Mouse (Mus musculus): ENCODE data around the gene Vwde. TPM values are rescaled to one million over a fixed set of nuclear protein-coding genes. Genes with fewer than 3 reads are reported as not detected.

The Vwde gene
- not detected in 2 replicates for polyA plus RNA-seq (2012; rRNA removed)

DNA sequence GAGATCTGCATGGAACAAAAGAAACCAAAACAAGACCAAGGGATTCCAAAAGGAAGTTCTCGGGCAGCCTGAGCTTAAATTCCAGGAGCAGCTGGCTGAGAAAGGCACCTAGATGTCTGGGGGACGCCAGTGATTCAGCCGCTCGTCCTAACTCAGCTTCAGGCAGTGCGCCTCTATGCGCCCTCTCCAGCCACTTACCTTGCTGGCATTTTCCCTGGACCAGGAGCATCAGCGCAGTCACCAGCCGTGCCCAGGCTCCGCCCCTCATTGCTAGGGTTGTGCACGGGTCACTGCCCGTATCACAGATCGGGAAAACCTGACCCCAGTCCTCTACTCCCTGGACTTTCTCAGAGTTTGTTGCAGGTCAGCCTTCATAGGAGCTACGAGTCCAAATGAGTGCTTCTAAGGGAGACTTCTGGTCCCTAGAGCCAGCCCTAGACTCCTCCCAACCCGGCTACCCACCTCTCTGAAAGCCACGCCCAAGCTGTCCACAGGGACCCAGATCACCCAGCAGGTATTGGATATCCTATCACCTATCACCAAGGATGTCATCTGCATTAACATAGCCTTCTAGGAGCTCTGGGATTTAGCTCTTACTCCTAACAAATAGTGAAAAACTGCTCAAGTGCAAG lies at the start of gene Vwde:
TSS of gene Vwde (minus strand) at position 370 of the 632 bp plus-strand sequence.
- DNase-seq (ENCODE audit: low read depth), result no peak

DNA sequence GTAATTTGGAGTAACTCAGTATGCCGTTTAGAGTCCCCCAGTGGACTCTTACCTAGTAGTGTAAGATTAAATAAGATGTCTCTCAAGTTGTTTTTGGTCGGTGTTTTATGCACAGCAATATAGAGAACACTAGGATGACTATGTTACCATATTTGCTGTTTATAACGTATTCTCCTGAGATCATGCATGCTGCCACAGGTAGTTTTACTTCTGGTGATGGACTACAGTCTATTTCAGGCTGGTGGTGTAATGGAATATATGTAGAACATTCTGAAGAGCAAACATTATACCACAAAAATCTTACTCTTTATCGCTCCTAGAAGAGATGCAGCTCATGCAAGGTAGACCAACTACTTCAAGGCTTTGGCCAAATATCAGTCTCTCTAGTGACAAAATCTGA lies 30.6 kb upstream of the Vwde start:
- DNase-seq (ENCODE audit: low read depth), result no peak

GRCm38 (mm10) chr6:13248317-13248969 lies 23.7 kb upstream of the Vwde start:
- DNase-seq (ENCODE audit: low read depth), result no peak

DNA sequence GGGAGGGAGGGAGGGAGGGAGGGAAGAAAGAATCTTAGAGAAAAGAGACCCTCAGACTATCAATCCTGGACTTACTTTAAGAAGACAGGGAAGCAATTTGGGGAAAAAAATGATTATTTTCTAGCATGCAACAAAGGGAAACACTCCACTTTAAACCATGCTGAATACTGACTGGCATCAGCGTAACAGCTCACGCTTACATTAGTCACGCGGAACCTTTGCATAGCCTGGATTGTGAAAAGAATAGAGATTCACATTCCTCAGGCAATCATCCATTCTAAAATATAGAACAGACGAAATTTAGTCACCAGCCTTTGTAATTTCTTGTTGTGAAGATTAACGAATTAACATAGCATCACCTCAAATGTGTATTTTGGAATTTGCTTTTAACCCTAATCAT lies 18.6 kb downstream of the Vwde start:
- no peak for DNase-seq (ENCODE audit: low read depth)

- DNase-seq (ENCODE audit: low read depth), result no peak
Measured at GRCm38 (mm10) chr6:13197486-13197885, 27.3 kb downstream of the Vwde start.

DNA sequence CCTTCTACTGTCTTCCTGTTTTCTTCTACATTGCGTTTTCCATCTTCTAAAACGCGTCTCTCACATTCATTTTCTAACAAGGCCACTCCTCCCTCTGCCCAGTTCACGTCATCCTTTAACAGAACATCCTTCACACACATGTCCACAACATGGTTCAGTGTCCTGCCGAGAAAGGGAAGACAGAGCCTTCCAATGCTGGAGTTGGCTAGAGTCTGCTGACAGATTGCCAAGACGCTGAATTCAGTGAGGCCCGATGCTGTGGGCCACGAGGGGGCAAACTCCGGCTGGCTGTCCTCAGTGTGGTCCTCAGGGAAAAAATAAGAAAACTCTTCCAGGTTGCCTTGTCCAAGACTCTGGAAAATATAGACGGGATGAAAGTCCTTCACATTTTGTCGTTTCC lies 37.9 kb downstream of the Vwde start:
- DNase-seq (ENCODE audit: low read depth), result no peak

DNA sequence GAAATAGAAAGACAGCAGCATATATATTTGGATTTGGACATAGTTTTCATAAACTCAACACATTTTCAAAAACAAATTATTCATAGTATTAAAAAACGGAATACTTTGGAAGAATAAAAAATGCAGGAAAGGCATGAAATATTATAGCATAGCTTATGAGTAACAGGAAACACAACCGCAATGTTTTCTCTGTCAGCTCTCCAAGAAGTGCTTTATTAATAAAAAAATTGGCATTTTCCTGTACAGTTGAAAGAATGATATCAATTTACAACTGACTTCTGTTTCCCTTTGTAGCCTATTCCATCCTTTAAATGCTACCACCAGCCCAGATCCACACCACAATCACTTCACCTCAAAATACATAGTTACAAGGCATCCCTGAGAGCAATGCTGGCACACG lies 44.7 kb downstream of the Vwde start:
- DNase-seq (ENCODE audit: low read depth), result no peak

DNA sequence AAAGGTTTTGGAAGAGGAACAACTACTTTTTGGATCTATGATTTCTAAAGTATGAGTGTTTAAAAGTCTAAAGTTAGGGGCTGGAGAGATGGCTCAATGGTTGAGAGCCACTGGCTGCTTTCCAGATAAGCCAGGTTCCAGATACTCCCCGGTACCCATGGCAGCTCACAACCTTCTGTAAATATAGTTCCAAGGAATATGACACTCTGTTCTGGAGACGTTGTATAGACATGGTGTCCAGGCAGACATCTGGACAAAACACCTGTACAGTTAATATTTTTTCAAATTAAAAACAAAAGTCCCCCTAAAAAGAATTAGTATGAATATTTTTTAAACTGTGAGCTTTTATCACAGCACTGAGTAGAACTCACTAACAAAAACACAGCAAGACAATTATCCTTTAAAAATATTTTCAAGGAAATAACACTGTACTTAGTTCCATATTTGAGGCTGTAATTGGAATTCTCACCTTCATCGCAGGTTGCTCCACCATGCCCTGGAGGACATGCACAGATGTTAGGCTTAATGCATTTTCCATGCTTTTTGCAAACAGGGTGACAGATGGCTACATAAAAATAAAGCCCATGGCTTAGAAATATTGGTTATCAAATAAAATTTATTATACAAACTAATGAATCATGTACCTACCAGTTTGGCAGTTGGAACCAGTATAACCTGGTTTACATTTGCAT lies 55.2 kb downstream of the Vwde start:
- DNase-seq (ENCODE audit: low read depth), result no peak

DNA sequence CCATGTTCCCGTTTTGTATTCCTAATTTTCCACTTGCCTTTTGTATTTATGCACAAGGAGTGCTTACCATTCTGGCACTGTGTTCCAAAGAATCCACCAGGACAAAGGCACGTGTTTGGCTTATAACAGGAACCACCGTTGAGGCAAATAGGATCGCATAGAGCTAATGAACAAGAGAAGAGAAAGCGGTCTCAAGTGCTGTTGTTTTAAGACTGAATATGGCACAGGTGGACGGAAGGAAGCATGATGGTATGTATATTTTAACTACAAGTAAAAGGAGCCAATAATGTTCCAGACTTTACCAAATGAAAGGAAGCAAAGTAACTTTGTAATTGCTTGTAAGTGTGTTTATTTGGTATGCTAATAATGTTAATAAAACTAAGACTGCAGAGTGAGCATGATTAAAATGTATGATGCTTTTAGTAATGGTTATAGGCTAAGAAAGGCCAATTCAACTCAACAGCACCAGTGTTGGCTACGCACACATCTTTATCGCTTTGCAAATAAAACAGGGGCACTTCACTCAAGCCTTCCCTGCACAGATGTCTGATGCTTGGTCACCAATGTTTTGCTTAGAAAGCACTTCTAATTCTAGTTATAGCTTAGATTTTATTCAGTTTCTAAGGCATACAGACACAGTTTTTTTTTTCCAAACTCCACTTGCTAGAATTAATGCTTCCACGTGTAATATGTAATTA lies 58.4 kb downstream of the Vwde start:
- no peak for DNase-seq (ENCODE audit: low read depth)

DNA sequence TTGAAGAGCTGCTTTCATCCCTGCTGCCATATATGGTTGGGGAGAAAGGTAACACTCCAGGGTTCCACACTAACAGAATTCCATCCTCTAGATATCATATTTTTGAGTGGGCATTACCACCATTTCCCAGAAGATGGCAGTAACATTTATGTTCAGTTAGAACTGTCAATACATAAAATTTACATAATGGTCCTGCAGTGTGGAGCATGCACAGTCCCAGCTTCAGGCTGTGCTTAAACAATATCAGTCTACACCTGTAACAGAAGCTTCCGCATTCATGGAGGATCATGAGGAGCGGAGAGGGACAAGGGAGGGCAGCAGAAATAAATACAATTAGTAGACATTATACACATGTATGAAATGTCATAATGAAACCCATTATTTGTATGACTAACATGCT lies 65.3 kb downstream of the Vwde start:
- no peak for DNase-seq (ENCODE audit: low read depth)

DNA sequence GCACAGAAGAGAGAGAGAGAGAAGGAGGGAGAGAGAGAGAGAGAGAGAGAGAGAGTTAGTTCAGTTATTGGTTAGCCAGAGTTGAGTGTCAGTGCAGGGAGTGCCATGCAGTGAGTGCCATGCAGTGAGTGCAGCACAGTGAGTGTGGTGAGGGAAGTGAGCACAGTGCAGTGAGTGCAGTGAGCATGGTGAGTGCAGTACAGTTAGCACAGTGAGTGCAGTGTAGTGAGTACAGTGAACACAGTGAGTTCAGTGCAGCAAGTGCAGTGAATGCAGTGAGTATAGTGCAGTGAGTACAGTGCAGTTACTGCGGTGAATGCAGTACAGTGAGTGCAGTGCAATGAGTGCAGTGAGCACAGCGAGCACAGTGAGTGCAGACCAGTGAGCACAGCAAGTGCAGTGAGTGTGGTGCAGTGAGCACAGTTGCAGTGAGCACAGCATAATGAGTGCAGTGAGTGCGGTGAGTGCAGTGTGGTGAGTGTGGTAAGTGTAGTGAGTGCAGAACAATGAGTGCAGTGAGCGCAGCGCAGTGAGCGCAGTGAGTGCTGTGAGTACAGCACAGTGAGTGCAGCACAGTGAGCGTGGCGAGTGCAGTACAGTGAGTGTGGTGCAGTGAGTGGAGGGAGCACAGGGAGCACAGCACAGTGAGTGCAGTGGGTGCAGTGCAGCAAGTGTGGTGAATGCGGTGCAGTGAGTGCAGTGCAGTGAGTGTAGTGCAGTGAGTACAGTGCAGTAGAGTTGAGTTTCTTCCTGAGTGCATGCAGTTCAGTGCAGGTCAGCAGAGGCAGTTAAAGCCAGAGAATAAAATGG lies 70.7 kb downstream of the Vwde start:
- no peak for DNase-seq (ENCODE audit: low read depth)

GRCm38 (mm10) chr6:13152062-13152640 lies 72.6 kb downstream of the Vwde start:
- DNase-seq (ENCODE audit: low read depth), result no peak

DNA sequence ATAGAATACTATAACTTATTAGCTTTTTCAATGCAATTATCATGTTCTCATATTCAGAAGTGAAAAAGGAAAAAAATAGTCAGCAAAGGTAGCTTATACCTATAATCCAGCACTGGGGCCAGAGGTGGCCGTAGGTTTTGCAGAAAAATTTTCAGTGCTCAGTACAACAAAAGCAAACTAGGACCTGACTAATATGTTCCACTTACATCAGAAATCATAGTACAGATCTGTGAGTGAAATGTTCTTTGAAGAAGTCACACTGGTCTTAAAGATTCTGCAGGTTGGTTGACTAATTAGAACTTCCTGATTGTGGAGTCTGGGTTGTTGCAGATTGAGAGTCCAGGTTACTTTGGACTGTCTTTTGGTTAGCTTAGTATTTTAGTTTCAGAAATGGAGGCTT lies 87.5 kb downstream of the Vwde start:
- DNase-seq (ENCODE audit: low read depth), result no peak

- no peak for DNase-seq (ENCODE audit: low read depth)
Measured at GRCm38 (mm10) chr6:13108662-13109061, 116.1 kb downstream of the Vwde start.

Other genes starting within 250 kb of the Vwde start
- 26.0 and 34.1 TPM in 2 replicates for gene Tmem106b, start 155.2 kb downstream of the Vwde start, polyA plus RNA-seq (2012; rRNA removed)

All from gonadal fat pad, adult 2 months (tissue).